Mouse (Mus musculus): ENCODE measurements at regions not wholly inside any gene's neighbourhood (a gene's known extent, or its start where the extent isn't known, plus 50 kb on each side); places are given as distances from the start of the nearest gene placed in this dataset.
A peak's percentile ranks its signal among the peaks of the same experiment; 100 is the strongest.

DNA sequence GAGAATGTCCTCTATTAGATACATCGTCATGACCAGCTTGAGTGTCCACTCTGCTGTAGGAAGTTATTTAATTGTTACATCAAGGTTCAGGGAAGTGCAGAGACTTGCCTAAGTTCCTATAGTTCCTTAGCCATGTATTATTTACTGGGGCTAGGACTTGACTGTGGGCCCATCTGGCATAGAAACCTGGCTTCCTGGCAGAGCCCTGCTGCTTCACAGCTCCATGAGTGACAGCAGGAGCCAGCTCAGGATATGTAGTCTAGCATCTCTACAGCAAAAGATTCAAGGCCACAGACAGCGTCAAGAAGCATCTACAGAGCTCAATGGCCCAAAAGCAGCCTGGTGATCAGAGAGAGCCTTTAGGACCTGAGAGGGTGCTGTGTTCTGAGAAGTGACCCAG lies 163.2 kb upstream of the Unc93a2 start:
- no peak for ATAC-seq (ENCODE audit: insufficient number of reproducible peaks, insufficient read depth, low FRiP score, low read depth)
- Histone ChIP-seq H3K4me2 (replicated peaks; ENCODE audit: low read depth, low read length) (no peak overlapping the region), H3K36me3 (ENCODE audit: control insufficient read depth, insufficient read depth, low read length) (no peaks in the 10 kb centered on the region), H3K27ac (ENCODE audit: low read length) (no peak overlapping the region), H3K4me3 (ENCODE audit: low read depth, low read length) (no peak overlapping the region), H3K9me3 (ENCODE audit: control insufficient read depth, low read depth, low read length) (no peaks in the 10 kb centered on the region), H3K4me1 (ENCODE audit: control insufficient read depth, insufficient read depth, low read length) (no peaks in the 10 kb centered on the region), H3K27me3 (ENCODE audit: control insufficient read depth, insufficient read depth, low read length) (no peaks in the 10 kb centered on the region), H3K9ac (replicated peaks; ENCODE audit: low read depth, low read length) (no peak overlapping the region)
- 77% methylated on average over 2 of the region's 2 CpGs for WGBS

DNA sequence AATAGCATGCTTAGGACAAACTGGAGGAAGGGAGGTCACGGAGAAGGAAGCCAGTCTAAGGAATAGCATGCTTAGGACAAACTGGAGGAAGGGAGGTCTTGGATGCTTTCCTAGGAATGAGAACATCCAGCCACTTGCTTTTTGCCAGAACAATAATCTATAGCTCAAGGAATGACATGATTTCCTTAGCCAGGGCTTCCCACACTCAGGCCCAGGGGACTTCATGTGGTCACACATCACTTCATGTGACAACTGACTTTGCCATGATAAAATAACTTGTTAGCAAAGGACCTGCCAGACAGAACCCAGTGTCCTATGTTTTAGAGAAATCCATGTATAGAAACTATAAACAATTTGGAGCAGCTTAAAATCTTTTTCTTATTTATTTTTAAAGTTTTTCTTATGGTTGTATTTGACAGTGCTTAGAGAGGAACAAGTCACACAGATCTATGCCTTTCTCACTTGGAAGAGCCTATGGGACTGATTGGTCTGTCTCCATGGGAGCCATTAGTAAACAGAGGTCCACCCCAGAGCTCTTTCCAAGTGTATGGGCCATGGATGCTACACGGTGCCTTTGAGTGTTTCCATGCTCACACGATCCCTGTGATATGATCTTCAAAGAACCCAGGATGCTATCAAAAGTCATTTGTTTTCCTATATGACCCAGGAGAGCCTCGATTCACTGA lies 153.3 kb upstream of the Unc93a2 start:
- H3K27me3 ChIP-seq (ENCODE audit: control insufficient read depth, insufficient read depth, low read length), result no peaks in the 10 kb centered on the region
- WGBS, result 65% methylated on average over 4 of the region's 4 CpGs
- ATAC-seq (ENCODE audit: insufficient number of reproducible peaks, insufficient read depth, low FRiP score, low read depth), result no peak

DNA sequence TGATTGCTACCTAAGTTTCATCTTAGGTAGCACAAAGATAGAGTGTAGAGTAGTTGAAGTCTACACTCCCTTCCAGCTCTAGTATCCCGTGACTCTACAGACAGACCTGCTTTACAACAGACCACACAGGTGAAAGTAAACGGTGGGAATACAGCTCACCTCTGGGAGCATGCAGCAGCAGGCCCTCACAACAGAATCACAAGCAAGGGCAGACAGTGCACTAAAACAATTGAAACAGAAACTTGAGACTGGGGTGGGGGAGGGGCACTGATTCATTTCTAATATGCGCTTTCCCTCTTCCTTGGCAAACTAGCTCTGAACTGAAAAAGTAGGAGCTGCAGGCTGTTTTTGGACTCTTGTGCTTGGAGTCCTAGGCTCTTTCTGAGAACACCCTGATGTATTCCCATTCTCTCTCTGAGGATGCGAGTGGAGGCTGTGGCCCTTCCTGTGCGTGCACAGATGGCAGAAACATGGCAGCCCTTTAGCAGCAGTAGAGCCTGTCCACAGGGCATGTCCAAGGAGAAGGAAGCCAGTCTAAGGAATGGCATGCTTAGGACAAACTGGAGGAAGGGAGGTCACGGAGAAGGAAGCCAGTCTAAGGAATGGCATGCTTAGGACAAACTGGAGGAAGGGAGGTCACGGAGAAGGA lies 152.5 kb upstream of the Unc93a2 start:
- Histone ChIP-seq H3K36me3 (ENCODE audit: control insufficient read depth, insufficient read depth, low read length) (no peaks in the 10 kb centered on the region), H3K27ac (ENCODE audit: low read length) (peak overlapping the region; percentile 44; the same call in 1 of the 2 replicates), H3K4me3 (ENCODE audit: low read depth, low read length) (no peak overlapping the region), H3K27me3 (ENCODE audit: control insufficient read depth, insufficient read depth, low read length) (no peaks in the 10 kb centered on the region), H3K9me3 (ENCODE audit: control insufficient read depth, low read depth, low read length) (no peaks in the 10 kb centered on the region), H3K4me1 (ENCODE audit: control insufficient read depth, insufficient read depth, low read length) (no peaks in the 10 kb centered on the region), H3K4me2 (replicated peaks; ENCODE audit: low read depth, low read length) (no peak overlapping the region), H3K9ac (replicated peaks; ENCODE audit: low read depth, low read length) (no peak overlapping the region)
- WGBS, result 64% methylated on average over 7 of the region's 7 CpGs
- no peak for ATAC-seq (ENCODE audit: insufficient number of reproducible peaks, insufficient read depth, low FRiP score, low read depth)

More for the DNA sequence above, 153.3 kb upstream of the Unc93a2 start:
- H3K4me3 ChIP-seq (ENCODE audit: low read depth, low read length), result no peak overlapping the region
- no peak overlapping the region for H3K9ac ChIP-seq (replicated peaks; ENCODE audit: low read depth, low read length)
- H3K36me3 ChIP-seq (ENCODE audit: control insufficient read depth, insufficient read depth, low read length), result no peaks in the 10 kb centered on the region
- H3K9me3 ChIP-seq (ENCODE audit: control insufficient read depth, low read depth, low read length), result no peaks in the 10 kb centered on the region
- no peaks in the 10 kb centered on the region for H3K4me1 ChIP-seq (ENCODE audit: control insufficient read depth, insufficient read depth, low read length)
- H3K4me2 ChIP-seq (replicated peaks; ENCODE audit: low read depth, low read length), result no peak overlapping the region
- H3K27ac ChIP-seq (ENCODE audit: low read length), result no peak overlapping the region

DNA sequence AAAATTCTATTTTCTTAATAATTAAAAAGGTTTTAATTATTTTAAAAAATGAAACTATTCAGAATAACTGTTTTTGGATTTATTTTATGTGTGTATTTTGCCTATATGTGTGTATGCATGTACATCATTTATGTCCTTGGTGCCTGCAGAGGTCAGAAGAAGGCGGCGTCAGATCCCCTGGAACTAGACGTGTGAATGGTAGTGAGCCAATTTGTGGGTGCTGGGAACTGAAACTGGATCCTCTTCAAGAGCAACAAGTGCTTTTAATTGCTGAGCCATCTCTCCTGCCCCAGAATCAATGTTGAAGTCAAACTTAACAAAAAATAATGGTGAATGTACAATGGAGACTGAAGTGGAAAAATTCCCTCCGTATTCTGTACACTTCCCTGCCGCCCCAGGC lies 151.9 kb upstream of the Unc93a2 start:
- no peaks in the 10 kb centered on the region for H3K4me1 ChIP-seq (ENCODE audit: control insufficient read depth, insufficient read depth, low read length)
- H3K9me3 ChIP-seq (ENCODE audit: control insufficient read depth, low read depth, low read length), result no peaks in the 10 kb centered on the region
- H3K36me3 ChIP-seq (ENCODE audit: control insufficient read depth, insufficient read depth, low read length), result no peaks in the 10 kb centered on the region
- H3K27ac ChIP-seq (ENCODE audit: low read length), result peak overlapping the region; percentile 44; the same call in 1 of the 2 replicates
- H3K4me3 ChIP-seq (ENCODE audit: low read depth, low read length), result no peak overlapping the region
- H3K9ac ChIP-seq (replicated peaks; ENCODE audit: low read depth, low read length), result no peak overlapping the region
- no peak overlapping the region for H3K4me2 ChIP-seq (replicated peaks; ENCODE audit: low read depth, low read length)
- H3K27me3 ChIP-seq (ENCODE audit: control insufficient read depth, insufficient read depth, low read length), result no peaks in the 10 kb centered on the region
- no peak for ATAC-seq (ENCODE audit: insufficient number of reproducible peaks, insufficient read depth, low FRiP score, low read depth)
- WGBS, result 88% methylated on average over 5 of the region's 5 CpGs

DNA sequence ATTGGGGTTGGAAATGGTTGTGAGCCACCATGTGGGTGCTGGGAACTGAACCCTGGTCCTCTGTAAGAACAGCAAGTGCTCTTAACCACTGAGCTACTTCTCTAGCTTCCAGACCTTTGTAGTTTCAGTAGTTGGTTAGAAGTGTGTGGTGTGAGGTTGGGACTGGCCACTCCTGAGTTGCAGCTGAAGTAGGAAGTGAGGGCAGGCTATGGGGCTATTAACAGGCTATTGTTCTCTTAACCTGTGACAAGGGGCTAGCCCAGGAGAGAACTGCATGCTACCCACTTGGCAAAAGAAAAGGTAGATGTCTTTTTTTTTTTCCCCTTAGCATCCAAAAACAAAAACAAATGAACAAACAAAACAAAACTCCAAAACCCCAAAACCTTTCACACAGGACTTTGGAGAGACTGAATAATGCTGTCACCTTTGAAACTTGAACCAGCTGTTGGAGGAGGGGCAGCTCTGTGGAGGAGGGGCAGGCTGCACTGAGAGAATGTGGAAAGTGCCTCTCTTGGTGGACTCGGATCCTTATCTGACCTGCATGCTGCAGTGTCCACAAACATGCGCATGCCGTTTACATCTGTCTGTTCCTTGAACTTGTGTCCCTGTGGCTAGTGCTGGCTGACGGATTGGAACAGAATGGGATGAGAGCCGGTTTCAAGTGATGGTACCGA lies 149.3 kb upstream of the Unc93a2 start:
- H3K36me3 ChIP-seq (ENCODE audit: control insufficient read depth, insufficient read depth, low read length), result no peaks in the 10 kb centered on the region
- H3K27me3 ChIP-seq (ENCODE audit: control insufficient read depth, insufficient read depth, low read length), result no peaks in the 10 kb centered on the region
- no peak overlapping the region for H3K4me2 ChIP-seq (replicated peaks; ENCODE audit: low read depth, low read length)
- 78% methylated on average over 6 of the region's 6 CpGs for WGBS
- H3K4me1 ChIP-seq (ENCODE audit: control insufficient read depth, insufficient read depth, low read length), result no peaks in the 10 kb centered on the region
- H3K27ac ChIP-seq (ENCODE audit: low read length), result no peak overlapping the region
- no peak for ATAC-seq (ENCODE audit: insufficient number of reproducible peaks, insufficient read depth, low FRiP score, low read depth)
- H3K4me3 ChIP-seq (ENCODE audit: low read depth, low read length), result no peak overlapping the region
- no peaks in the 10 kb centered on the region for H3K9me3 ChIP-seq (ENCODE audit: control insufficient read depth, low read depth, low read length)
- H3K9ac ChIP-seq (replicated peaks; ENCODE audit: low read depth, low read length), result no peak overlapping the region

DNA sequence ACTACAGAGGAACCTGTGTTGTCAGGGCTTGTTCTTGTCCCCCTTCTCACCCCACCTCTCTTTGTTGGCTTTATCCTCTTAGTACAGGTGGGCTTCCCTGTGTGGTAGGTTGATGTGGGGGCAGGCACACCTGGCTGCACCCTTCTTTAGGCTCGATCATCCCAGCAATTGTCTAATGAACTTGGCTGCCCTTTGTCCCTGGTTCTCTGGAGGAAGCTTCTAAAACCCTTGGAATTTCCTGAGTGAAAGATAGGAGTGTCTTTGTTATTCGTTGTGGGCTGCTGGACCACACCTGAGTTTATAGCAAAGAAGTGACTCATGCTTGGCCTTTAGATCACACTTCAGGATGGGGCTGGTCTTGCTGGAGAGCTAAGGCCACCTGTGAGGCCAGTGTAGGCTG lies 148.3 kb upstream of the Unc93a2 start:
- Histone ChIP-seq H3K4me1 (ENCODE audit: control insufficient read depth, insufficient read depth, low read length) (no peaks in the 10 kb centered on the region), H3K27ac (ENCODE audit: low read length) (no peak overlapping the region; the same call in 1 of the 2 replicates), H3K4me3 (ENCODE audit: low read depth, low read length) (no peak overlapping the region), H3K27me3 (ENCODE audit: control insufficient read depth, insufficient read depth, low read length) (no peaks in the 10 kb centered on the region), H3K36me3 (ENCODE audit: control insufficient read depth, insufficient read depth, low read length) (no peaks in the 10 kb centered on the region), H3K9me3 (ENCODE audit: control insufficient read depth, low read depth, low read length) (no peaks in the 10 kb centered on the region), H3K4me2 (replicated peaks; ENCODE audit: low read depth, low read length) (no peak overlapping the region), H3K9ac (replicated peaks; ENCODE audit: low read depth, low read length) (no peak overlapping the region)
- WGBS, result 39% methylated on average over 2 of the region's 2 CpGs
- no peak for ATAC-seq (ENCODE audit: insufficient number of reproducible peaks, insufficient read depth, low FRiP score, low read depth)

DNA sequence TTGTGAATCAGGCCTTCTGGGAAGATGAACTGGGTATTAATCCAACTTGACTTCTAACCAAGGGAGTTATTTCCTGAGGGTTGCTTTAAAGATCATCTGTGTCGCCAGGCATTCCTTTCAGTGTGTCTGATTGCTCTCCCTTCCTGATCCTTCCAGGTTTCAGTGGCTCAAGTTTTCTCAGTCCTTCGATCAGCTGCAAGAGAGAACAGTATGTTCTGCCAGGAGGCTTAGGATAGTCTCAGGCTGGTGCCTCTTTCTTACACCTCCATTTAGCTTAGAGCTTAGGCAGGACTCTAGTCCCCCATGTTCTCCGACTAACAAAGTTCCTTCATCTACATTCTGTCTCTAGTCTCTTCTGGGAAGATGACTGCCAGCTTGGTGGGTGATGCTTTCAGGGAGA lies 147.4 kb upstream of the Unc93a2 start:
- H3K4me3 ChIP-seq (ENCODE audit: low read depth, low read length), result no peak overlapping the region
- WGBS, result 78% methylated on average over 3 of the region's 3 CpGs

DNA sequence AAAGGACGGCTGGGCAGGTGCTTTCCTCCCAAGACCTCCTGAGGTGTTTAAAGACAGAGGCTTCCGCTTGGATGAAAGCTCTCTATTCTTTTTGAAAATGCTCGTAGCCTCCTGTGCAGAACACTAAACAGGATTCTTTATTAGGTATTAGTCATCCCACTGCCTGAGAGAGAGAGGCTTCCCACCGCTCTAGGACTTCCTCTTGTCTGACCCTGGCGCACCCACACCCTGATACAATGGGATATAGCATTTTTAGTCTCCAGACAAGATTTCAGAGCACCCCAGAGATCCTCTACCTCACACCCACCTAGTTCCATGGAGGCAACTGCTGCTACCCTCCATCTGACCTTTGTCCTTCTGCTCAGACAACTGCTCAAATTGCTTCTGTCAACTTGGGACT lies 144.0 kb upstream of the Unc93a2 start:
- Histone ChIP-seq H3K9me3 (ENCODE audit: control insufficient read depth, low read depth, low read length) (no peaks in the 10 kb centered on the region), H3K9ac (replicated peaks; ENCODE audit: low read depth, low read length) (no peak overlapping the region), H3K4me2 (replicated peaks; ENCODE audit: low read depth, low read length) (no peak overlapping the region), H3K27me3 (ENCODE audit: control insufficient read depth, insufficient read depth, low read length) (no peaks in the 10 kb centered on the region), H3K27ac (ENCODE audit: low read length) (no peak overlapping the region), H3K4me3 (ENCODE audit: low read depth, low read length) (no peak overlapping the region), H3K4me1 (ENCODE audit: control insufficient read depth, insufficient read depth, low read length) (no peaks in the 10 kb centered on the region), H3K36me3 (ENCODE audit: control insufficient read depth, insufficient read depth, low read length) (no peaks in the 10 kb centered on the region)
- ATAC-seq (ENCODE audit: insufficient number of reproducible peaks, insufficient read depth, low FRiP score, low read depth), result no peak
- 52% methylated on average over 5 of the region's 5 CpGs for WGBS

More for the DNA sequence above, 147.4 kb upstream of the Unc93a2 start:
- H3K9ac ChIP-seq (replicated peaks; ENCODE audit: low read depth, low read length), result no peak overlapping the region
- ATAC-seq (ENCODE audit: insufficient number of reproducible peaks, insufficient read depth, low FRiP score, low read depth), result no peak
- H3K27ac ChIP-seq (ENCODE audit: low read length), result no peak overlapping the region
- no peaks in the 10 kb centered on the region for H3K9me3 ChIP-seq (ENCODE audit: control insufficient read depth, low read depth, low read length)
- no peaks in the 10 kb centered on the region for H3K27me3 ChIP-seq (ENCODE audit: control insufficient read depth, insufficient read depth, low read length)
- H3K36me3 ChIP-seq (ENCODE audit: control insufficient read depth, insufficient read depth, low read length), result no peaks in the 10 kb centered on the region
- no peaks in the 10 kb centered on the region for H3K4me1 ChIP-seq (ENCODE audit: control insufficient read depth, insufficient read depth, low read length)
- H3K4me2 ChIP-seq (replicated peaks; ENCODE audit: low read depth, low read length), result no peak overlapping the region

Measured in stomach, embryonic 14.5 days (tissue).